20 mouse cellular contexts compared by ENCODE assay signal in genomic region chr16:37857495-37857894, GRCm38 (mm10). TPM values are rescaled to one million over a fixed set of nuclear protein-coding genes. Genes with fewer than 3 reads are reported as not detected.
"Had no signal": no experiment of that assay in that cellular context is flagged by ENCODE, and none has a peak within 500 bp of the region (broad histone marks: within the 10 kb centered on the region; RNA-seq: fewer than 3 reads in every experiment).

No protein-coding gene starts in this region.

- H3K36me3 ChIP-seq: limb, embryonic 13.5 days; liver, embryonic 15.5 days; midbrain, embryonic 10.5 days; neural tube, embryonic 15.5 days had no signal

- DNase-seq: layer of hippocampus, adult 9-11 months; layer of hippocampus, postnatal 36 days; left cerebral cortex, postnatal 4 days; lung, embryonic 14.5 days; lung, postnatal 10 days; lung, postnatal 4 days; midbrain, embryonic 14.5 days; right cerebral cortex, adult 18-20 months; thymus, adult 18-20 months; thymus, postnatal 14 days had no signal

- H3K27ac ChIP-seq: hindbrain, postnatal 0 days; limb, embryonic 13.5 days; liver, embryonic 15.5 days; midbrain, embryonic 10.5 days; neural tube, embryonic 15.5 days had no signal

- H3K27me3 ChIP-seq: limb, embryonic 13.5 days; liver, embryonic 15.5 days; neural tube, embryonic 15.5 days had no signal

- H3K4me3 ChIP-seq: limb, embryonic 13.5 days; liver, embryonic 15.5 days; midbrain, embryonic 10.5 days; myocyte; neural tube, embryonic 15.5 days had no signal

- H3K4me1 ChIP-seq: neural tube, embryonic 15.5 days had no signal

RNA-seq across cellular contexts. Expression of gene Gm36028, which starts 3.5 kb away (rescaled TPM):
- total RNA-seq: hindbrain, postnatal 0 days; left cerebral cortex, postnatal 4 days; megakaryocyte, adult 5-6 weeks had no signal
- polyA plus RNA-seq: neural tube, embryonic 11.5 days; neural tube, embryonic 15.5 days; stomach, embryonic 14.5 days had no signal

RNA-seq across cellular contexts. Expression of gene Gpr156, which starts 58.8 kb away (rescaled TPM):
- total RNA-seq: megakaryocyte, adult 5-6 weeks had no signal
- polyA plus RNA-seq: liver, embryonic 11.5 days; liver, embryonic 15.5 days had no signal
